Mouse (Mus musculus) limb, embryonic 14.5 days (tissue): Measurements from ENCODE around the gene Tas1r3. TPM values are rescaled to one million over a fixed set of nuclear protein-coding genes. Genes with fewer than 3 reads are reported as not detected.
A peak's percentile ranks its signal among the peaks of the same experiment; 100 is the strongest.

ENCODE experiments used
- ATAC-seq: fragments of 200-750 bp; cut with Nextera tagmentation; 2 replicates; pipeline ENCODE4 v1.8.0; 2017; ENCODE audit warnings: low read depth, moderate number of reproducible peaks, moderate TSS enrichment; ENCODE audit not compliant: low FRiP score
- DNase-seq: peaks from one replicate; pipeline ENCODE4 v3.0.0-alpha.2; 2015; ENCODE audit warnings: low spot score
- H3K27ac ChIP-seq: fragments of 300-500 bp; sonication (generic); replicated peaks from 2 replicates; pipeline ENCODE4 v1.5.1; 2014; ENCODE audit warnings: low read depth, mild to moderate bottlenecking, low read length, moderate library complexity, mixed read lengths
- H3K27me3 ChIP-seq: fragments of 300-500 bp; sonication (generic); 2 replicates; pipeline ENCODE4 v1.6.1; 2014; ENCODE audit warnings: low read length, mixed read lengths; ENCODE audit not compliant: control insufficient read depth, insufficient read depth
- H3K36me3 ChIP-seq: fragments of 300-500 bp; sonication (generic); 2 replicates; pipeline ENCODE4 v1.6.1; 2014; ENCODE audit warnings: mild to moderate bottlenecking, low read length, moderate library complexity, mixed read lengths; ENCODE audit not compliant: control insufficient read depth, insufficient read depth
- H3K4me1 ChIP-seq: fragments of 300-500 bp; sonication (generic); 2 replicates; pipeline ENCODE4 v1.6.1; 2014; ENCODE audit warnings: antibody characterized with exemption, low read length, mixed read lengths; ENCODE audit not compliant: control insufficient read depth, insufficient read depth
- H3K4me2 ChIP-seq: fragments of 300-500 bp; sonication (generic); replicated peaks from 2 replicates; pipeline ENCODE4 v1.6.1; 2014; ENCODE audit warnings: low read depth, mild to moderate bottlenecking, low read length, moderate library complexity; ENCODE audit not compliant: severe bottlenecking
- H3K4me3 ChIP-seq: fragments of 300-500 bp; sonication (generic); replicated peaks from 2 replicates; pipeline ENCODE4 v1.5.1; 2014; ENCODE audit warnings: low read length
- H3K9ac ChIP-seq: fragments of 300-500 bp; sonication (generic); 2 replicates; pipeline ENCODE4 v1.6.1; 2014; ENCODE audit warnings: mild to moderate bottlenecking, low read depth, low read length, moderate library complexity; ENCODE audit not compliant: severe bottlenecking
- H3K9me3 ChIP-seq: fragments of 300-500 bp; sonication (generic); 2 replicates; pipeline ENCODE4 v1.6.1; 2016; ENCODE audit warnings: low read length; ENCODE audit not compliant: control insufficient read depth
- POLR2A ChIP-seq: fragments of 200-500 bp; IDR thresholded peaks from 2 replicates; pipeline ENCODE4 v1.8.0; 2012; ENCODE audit warnings: inconsistent platforms, mild to moderate bottlenecking, moderate library complexity, borderline replicate concordance; ENCODE audit not compliant: insufficient read depth, insufficient read length; ENCODE audit errors: extremely low read depth
- WGBS: fragments of 180-500 bp; shearing (Covaris S2); extraction: QIAGEN DNeasy Blood & Tissue Kit; methylation state at CpG from one replicate; pipeline ENCODE4 v1.1.7; 2014; 5-methylcytosine and 5-hydroxymethylcytosine counted together
- polyA plus RNA-seq, 2 experiments: library from polyadenylated mRNA; depleted of rRNA in 1 of 2; stranded (reverse) in 1 of 2; unstranded in 1 of 2; fragments of >200 nt; fragmentation: Nextera tagmentation in 1 of 2; extraction: Ambion mirVana in 1 of 2; gene quantifications; 2 replicates each; pipeline versions ENCODE4 v1.2.1 to v1.2.3; 2012 to 2014

Gene Tas1r3
- polyA plus RNA-seq, 2 experiments: 0.31 to 0.32 TPM

GRCm38 (mm10) chr4:155849792-155850451, 13.2 kb downstream of the Tas1r3 start:
- H3K9me3 ChIP-seq: no peaks in the 10 kb centered on the region
- TF ChIP-seq POLR2A: no peak
- H3K27ac ChIP-seq: no peak overlapping the region
- ATAC-seq (no peak), DNase-seq (no peak)
- no peak overlapping the region for H3K4me3 ChIP-seq
- H3K36me3 ChIP-seq: peaks cover 8% of the 10 kb centered on the region; the same call in 1 of the 2 replicates
- H3K4me1 ChIP-seq: peaks cover 12% of the 10 kb centered on the region; the same call in 1 of the 2 replicates
- 94% methylated on average over 3 of the region's 3 CpGs for WGBS
- no peaks in the 10 kb centered on the region for H3K27me3 ChIP-seq
- no peak overlapping the region for H3K4me2 ChIP-seq
- H3K9ac ChIP-seq: no peak overlapping the region

GRCm38 (mm10) chr4:155849391-155849790, 13.8 kb downstream of the Tas1r3 start:
- no peak for TF ChIP-seq POLR2A
- 76% methylated on average over 2 of the region's 2 CpGs for WGBS
- Histone ChIP-seq H3K36me3 (peaks cover 7% of the 10 kb centered on the region), H3K4me3 (no peak overlapping the region), H3K27ac (no peak overlapping the region), H3K27me3 (no peaks in the 10 kb centered on the region), H3K9me3 (no peaks in the 10 kb centered on the region), H3K4me1 (peaks cover 12% of the 10 kb centered on the region; the same call in 1 of the 2 replicates), H3K9ac (no peak overlapping the region), H3K4me2 (no peak overlapping the region)
- ATAC-seq (no peak), DNase-seq (no peak)

- ATAC-seq (no peak), DNase-seq (no peak)
- peak overlapping the region; percentile 29; the same call in 1 of the 2 replicates for H3K9ac ChIP-seq
Measured at GRCm38 (mm10) chr4:155848434-155849095, 14.6 kb downstream of the Tas1r3 start.

GRCm38 (mm10) chr4:155847591-155848352, 15.4 kb downstream of the Tas1r3 start:
- H3K27ac ChIP-seq: 0 out of 2 replicates have a peak overlapping the region, but pooled peaks have one; percentile 38

More at GRCm38 (mm10) chr4:155848434-155849095, 14.6 kb downstream of the Tas1r3 start:
- Histone ChIP-seq H3K4me2 (peak overlapping the region; percentile 92), H3K27ac (no peak overlapping the region), H3K4me3 (peak overlapping the region; percentile 76), H3K36me3 (peaks cover 9% of the 10 kb centered on the region), H3K27me3 (no peaks in the 10 kb centered on the region), H3K4me1 (peaks cover 12% of the 10 kb centered on the region; the same call in 1 of the 2 replicates), H3K9me3 (no peaks in the 10 kb centered on the region)
- 66% methylated on average over 7 of the region's 7 CpGs for WGBS
- no peak for TF ChIP-seq POLR2A

GRCm38 (mm10) chr4:155846871-155847578, 16.1 kb downstream of the Tas1r3 start, which contains the start of gene Dvl1:
Gene Dvl1, plus strand, starts transcription at chr4:155847402.
- peak within 1 kb of the TSS; percentile 92 for H3K4me2 ChIP-seq
- 3% methylated on average over 47 of the region's 65 CpGs for WGBS
- peak within 1 kb of the TSS; percentile 76 for H3K9ac ChIP-seq
- 0 out of 2 replicates have a peak, but pooled peaks have one; percentile 53 for TF ChIP-seq POLR2A
- H3K9me3 ChIP-seq: no peaks in the 10 kb centered on the region
- H3K36me3 ChIP-seq: peaks cover 16% of the 10 kb centered on the region
- H3K4me3 ChIP-seq: peak within 1 kb of the TSS; percentile 76
- H3K27me3 ChIP-seq: no peaks in the 10 kb centered on the region
- peaks cover 12% of the 10 kb centered on the region; the same call in 1 of the 2 replicates for H3K4me1 ChIP-seq
- ATAC-seq: peak; percentile 92
- H3K27ac ChIP-seq: 0 out of 2 replicates have a peak within 1 kb of the TSS, but pooled peaks have one; percentile 38
- DNase-seq: peak; percentile 82

More at GRCm38 (mm10) chr4:155847591-155848352, 15.4 kb downstream of the Tas1r3 start:
- Histone ChIP-seq H3K4me1 (peaks cover 12% of the 10 kb centered on the region; the same call in 1 of the 2 replicates), H3K4me2 (peak overlapping the region; percentile 92), H3K4me3 (peak overlapping the region; percentile 76), H3K9me3 (no peaks in the 10 kb centered on the region), H3K9ac (peak overlapping the region; percentile 76), H3K27me3 (no peaks in the 10 kb centered on the region), H3K36me3 (peaks cover 16% of the 10 kb centered on the region)
- WGBS: 3% methylated on average over 41 of the region's 69 CpGs
- TF ChIP-seq POLR2A: no peak
- ATAC-seq (no peak; the same call in none of the 2 replicates), DNase-seq (no peak)
